Mouse (Mus musculus) cerebellum, adult 18-20 months (tissue): ENCODE results near the gene Ino80b.

Source experiments
- DNase-seq, 2 experiments: peaks; one replicate each; pipeline ENCODE4 v3.0.0; 2021

Gene Ino80b

GRCm38 (mm10) chr6:83083497-83083896 is 41.7 kb downstream of the Ino80b start:
- DNase-seq: no peak

GRCm38 (mm10) chr6:83080210-83080609 is 45.0 kb downstream of the Ino80b start:
- DNase-seq: no peak

- DNase-seq: peak; percentile 87 to 100
These were observed 46.8 kb downstream of the Ino80b start for GRCm38 (mm10) chr6:83078324-83078858.

- DNase-seq: peak in 1 of 2 experiments; percentile 99
These were observed 47.5 kb downstream of the Ino80b start, which contains the start of gene Pcgf1 for GRCm38 (mm10) chr6:83077630-83078323. Pcgf1 (plus strand) TSS chr6:83077869.

GRCm38 (mm10) chr6:83074979-83075378 is 50.3 kb downstream of the Ino80b start:
- DNase-seq: no peak
